Mouse (Mus musculus): ENCODE measurements around the gene Ftsj1. TPM values are rescaled to one million over a fixed set of nuclear protein-coding genes. Genes with fewer than 3 reads are reported as not detected.
A peak's percentile ranks its signal among the peaks of the same experiment; 100 is the strongest.

Gene Ftsj1
- polyA plus RNA-seq (2017; shearing (Covaris generic)), result 10 to 100 TPM; 17.6 to 24.1 (median 18.7) TPM

DNA sequence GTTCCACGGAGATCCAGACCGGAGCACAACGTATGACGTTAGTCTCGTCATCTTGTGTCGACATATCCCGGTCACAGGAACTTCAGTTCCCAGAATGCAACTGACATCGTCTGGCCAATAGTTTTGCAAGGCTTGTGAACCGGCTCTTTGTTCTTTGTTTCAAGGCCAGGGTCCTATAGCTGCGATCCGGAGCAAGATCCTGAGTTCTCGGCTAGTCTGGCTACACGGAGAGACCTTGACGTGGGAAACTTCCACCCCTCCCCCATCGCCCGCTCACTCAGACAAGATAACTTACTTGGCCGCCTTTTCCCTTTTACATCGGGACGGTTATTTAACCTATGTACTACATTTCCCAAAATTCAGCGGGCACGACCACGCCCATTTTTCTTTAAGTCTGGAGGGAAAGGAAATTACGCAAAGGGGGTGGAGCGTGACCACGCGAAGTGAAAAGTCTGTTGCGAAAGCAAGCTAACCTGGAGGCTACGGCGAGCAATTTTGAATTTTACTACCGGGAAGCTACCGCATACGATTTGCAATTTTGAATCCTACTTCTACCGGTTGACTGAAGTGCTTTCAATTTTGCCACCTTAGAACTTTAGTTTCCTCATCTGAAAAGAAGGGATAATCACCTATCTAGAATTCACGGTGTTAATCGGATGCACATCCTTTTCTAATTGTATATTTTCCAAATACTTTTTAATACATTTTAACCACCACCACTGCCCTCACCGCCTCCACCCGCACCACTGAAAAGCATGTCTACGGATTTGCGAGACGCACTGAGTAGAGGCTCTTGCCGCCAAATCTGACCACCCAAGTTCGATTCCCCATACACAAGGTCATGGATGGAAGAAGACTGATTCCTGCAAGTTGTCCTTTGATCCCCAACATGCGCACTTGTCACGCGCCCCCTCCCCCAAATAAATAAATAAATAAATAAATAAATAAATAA is at the start of gene Ftsj1:
Ftsj1 (minus strand) TSS at position 73 of the 952 bp plus-strand sequence.
- peak; percentile 89 for ATAC-seq

DNA sequence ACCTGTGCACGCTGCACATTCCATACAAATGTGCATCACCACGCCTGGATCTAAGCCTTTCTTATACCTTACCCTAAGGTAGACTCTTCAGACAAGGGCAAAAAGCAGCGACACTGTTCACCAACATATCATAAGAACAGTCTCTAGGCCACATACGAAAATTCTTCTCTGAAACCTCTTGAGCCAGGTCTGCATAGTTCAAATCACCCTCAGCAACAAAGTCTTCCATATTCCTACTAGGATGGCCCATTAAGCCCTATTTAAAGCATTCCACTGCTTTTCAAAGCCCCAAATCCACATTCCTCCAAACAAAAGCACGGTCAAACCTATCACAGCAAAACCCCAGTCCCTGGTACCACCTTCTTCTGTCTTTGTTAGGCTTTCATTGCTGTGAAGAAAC is 36.4 kb upstream of the Ftsj1 start:
- ATAC-seq, result no peak

DNA sequence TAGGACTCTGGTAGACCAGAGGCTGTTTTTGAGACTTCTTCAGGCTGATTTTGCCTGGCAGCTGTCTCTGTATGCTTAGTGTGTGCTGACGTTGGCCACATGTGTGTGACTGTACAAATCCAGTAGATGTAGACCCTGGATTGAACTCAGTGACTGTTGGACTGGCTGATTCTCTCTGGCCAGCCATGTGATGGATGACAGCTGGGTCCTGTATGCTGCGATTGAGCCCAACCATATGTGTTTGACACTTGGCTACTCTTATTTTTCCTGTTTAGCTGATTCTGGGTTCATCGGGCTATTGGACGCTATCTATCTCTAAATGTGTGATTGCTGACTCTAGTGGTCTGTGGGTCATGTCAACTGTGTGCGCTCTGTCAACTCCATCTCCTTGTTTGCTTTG is 21.9 kb upstream of the Ftsj1 start:
- ATAC-seq, result no peak

DNA sequence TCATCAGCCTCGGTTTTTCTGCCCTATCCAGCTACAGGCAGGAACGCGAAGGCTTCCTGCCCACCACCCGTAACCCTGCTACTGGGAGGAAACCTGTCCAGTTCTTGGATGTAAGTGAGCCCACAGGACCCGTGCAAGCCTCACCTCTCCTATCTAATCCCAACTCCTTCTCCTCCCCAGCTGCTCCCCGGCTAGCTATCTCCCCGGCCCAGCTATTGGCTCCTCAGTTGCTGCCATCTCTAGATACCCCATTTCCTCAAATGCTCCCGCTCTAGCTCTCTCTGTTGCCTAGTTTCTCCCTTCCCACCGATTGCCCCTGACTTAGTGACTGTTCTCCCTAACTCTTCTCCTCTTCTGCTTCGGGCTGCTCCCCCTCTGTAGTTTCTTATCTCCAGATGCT is 19.8 kb upstream of the Ftsj1 start:
- ATAC-seq, result no peak

DNA sequence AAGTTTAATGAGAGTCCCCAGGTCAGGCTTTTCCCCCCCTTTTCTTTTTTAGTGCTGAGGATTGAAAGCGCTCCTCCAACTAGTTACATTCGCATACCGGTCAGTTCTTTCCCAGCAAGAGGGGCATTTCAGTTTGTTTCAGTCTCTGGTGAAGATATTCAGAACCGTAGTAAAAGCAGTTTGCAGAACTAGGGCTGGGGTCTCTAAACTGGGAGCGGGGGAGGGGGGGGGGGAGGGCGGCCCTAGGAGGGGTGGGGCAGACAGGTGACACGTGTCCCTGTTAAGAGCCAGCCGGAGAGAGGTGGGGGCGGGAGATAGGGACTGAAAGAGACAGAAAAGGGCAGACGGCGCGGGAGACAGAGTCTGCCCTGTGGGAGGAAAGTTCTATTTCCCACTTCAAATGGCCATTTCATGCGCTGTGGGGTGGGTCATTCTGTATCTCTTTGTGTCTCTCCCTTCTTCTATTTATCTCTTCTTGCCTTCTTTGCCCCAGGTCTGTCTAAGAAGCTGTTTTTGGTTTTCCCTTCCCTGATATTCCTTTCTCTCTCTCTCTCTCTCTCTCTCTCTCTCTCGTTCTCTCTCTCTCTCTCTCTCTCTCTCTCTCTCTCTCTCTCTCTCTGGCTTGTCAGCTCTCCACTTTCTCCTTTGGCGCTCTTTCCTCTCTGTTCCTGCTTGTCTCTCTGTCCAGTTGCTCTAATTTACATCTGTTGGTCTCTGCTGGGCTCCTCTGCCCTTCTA is 19.0 kb upstream of the Ftsj1 start, which contains the start of gene Slc38a5:
Slc38a5 (plus strand) TSS at position 51 of the 738 bp plus-strand sequence.
- ATAC-seq, result no peak

DNA sequence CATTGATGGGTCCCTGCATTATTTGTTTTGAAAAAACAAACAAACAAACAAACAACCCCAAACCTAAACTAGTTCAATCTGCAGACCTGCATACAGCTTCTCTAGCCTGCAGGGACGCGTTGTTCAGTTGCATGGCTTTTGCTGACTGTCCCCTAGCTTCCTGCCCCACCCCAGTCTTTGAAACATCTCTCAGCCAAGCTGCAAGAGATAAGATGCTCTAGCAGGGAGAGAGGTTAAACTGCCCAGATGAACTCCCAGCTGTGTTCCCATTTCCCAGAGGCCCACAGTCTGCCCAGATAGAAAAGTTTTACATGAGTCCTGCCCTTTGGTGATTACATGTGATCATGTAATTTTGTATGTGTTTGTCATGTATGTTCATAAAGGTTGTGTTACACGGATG is 12.0 kb upstream of the Ftsj1 start:
- ATAC-seq, result no peak

DNA sequence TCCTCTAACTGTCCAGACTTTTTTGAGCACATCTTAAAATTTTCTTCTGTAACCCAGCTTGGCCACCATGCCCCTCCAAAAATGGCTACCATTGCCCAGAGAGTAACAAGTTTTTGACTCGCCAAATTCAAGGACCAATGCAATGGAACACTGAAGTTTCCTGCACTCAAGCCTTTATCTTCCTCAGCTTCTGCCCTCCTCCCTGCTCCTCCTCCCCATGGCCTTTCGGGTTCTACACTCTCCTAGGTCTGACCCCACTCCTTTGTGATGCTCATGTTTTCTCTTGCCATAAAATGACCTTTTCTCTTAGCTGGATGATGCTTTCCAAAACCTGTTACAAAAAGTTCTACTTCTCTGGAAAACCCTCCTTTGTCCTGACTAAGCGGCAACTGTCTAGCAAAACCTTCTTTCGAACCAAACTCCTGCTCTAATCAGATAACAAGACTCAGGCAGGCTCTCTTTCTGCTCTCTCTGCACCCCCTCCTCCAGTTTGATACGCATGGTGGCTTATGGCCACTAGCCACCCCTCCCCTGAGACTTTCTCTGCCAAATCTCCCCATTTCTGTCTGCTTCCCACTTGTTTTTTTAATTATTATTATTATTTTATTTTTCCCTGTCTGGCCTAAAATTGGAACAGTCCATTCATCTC is 11.1 kb upstream of the Ftsj1 start:
- ATAC-seq, result no peak

DNA sequence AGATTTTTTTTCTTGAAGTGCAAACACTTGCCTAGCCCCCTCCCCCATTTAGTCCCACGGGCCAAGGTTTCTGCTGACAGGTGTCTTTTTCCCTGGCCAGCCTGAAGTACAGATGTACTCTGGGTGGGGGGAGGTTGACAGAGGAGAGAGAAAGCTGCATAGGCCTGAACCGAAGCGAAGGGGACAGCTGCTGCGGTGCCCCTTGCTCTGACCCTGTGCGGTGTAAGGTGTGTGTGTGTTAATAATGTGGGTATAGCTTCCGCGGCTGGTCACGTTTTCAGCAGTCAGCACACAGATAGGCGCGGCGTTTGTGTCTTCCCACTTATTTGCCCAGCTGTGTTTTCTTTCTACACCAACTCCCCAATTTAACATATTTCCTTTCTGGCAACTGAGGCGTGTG is 7.3 kb upstream of the Ftsj1 start:
- no peak for ATAC-seq

DNA sequence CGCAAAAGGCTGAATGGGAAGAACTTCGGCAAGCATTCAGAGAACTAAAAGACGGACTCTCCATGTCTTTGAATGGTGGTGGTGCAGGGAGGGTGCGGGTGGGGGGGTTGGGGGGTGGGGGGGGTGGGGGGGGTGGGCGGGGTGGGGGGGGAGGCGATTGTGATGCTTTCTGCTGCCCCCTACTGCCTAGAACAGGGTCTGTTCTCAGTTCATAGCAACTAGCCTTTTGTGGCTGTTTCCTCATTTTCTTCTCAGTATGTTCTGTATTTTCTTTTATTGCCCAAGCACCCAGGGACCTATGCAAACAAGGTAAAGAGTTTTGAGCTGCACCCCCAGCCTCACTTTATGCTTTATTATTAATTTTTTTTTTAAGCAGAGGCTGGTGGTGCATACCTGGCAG is 3.6 kb upstream of the Ftsj1 start:
- no peak for ATAC-seq

DNA sequence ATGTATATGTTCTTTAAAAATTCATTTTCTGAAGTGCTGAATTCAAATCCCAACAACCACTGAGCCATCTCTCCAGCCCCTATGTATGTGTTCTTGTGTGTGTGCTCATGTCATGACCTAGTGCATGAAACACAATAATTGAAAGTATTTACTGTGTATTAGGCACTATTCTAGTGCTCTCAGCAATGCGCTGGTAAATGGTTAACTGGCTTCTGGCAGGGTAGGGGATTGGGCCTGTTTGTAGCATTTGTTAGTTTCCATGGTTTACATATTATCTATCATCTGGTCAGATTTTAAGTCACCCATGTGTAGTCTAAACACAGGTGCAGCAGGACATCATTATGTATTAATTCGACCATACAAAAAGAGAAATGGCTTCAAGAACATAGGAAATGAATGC is 1.5 kb upstream of the Ftsj1 start:
- ATAC-seq, result no peak

DNA sequence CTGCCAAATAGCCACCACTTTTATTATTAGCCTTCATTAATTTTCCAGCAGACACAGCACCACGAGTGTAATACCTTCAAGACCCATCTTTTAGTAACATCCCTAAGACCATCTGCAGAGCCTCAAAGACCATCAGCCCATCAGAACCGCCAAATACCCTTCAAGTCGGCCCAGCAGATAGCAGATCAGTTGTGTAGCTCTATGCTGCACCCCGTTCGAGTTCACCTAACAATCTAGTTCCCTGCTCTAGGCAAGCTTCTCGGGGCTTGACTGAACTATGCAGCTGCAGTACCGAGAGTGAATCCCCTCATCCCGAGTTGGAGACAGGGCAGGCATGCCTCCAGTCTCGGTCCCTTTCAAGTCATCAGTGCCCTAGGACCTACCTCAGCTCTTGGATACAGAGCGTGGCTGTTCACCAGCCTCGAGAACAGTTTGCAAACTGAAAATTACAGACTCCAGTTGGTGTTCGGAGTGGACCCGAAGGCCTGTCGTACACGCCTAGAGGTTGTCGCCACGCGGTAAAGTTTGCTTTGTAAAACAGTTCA is 345 bp downstream of the Ftsj1 start:
- ATAC-seq, result peak; percentile 42

DNA sequence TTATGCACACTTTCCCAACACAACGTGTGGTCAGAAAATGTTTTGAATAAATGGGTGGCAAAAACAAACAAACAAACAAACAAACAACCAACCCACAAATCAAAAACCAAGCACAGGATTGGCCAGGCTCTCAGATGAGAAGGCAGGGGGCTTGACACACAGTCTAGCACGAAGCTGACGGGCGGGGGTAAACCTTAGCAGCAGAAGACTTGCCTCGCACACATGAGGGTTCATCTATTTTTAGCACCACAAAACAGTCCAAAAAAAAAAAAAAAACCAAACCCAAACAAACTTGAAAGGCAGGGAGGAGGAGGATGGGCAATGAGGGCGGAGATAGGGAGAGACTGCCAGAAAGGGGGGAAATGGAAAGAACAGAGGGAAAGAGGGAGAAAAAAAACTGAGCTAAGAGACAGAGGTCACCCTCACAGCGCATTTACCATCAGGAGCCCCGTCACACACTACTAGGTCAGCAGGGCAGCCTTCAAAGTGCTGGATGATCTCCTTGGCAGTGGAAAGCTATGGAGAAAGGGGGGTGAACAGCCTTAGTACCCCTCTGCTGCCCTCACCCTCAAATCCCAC is 3.6 kb downstream of the Ftsj1 start:
- ATAC-seq, result no peak

DNA sequence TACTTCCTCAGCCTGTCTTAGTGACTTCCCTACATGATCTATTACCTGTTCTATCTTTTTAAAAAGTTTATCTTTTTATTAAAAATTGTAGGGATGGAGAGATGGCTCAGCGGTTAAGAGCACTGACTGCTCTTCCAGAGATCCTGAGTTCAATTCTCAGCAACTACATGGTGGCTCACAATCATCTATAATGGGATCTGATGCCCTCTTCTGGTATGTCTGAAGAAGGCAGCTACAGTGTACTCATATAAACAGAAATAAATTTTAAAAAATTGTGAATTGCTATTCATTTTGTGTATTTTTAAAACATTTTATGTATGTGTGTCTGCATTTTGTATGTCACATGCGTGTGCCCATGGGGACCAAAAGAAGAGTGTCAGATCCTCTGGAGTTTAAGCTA is 4.5 kb downstream of the Ftsj1 start:
- ATAC-seq, result no peak

DNA sequence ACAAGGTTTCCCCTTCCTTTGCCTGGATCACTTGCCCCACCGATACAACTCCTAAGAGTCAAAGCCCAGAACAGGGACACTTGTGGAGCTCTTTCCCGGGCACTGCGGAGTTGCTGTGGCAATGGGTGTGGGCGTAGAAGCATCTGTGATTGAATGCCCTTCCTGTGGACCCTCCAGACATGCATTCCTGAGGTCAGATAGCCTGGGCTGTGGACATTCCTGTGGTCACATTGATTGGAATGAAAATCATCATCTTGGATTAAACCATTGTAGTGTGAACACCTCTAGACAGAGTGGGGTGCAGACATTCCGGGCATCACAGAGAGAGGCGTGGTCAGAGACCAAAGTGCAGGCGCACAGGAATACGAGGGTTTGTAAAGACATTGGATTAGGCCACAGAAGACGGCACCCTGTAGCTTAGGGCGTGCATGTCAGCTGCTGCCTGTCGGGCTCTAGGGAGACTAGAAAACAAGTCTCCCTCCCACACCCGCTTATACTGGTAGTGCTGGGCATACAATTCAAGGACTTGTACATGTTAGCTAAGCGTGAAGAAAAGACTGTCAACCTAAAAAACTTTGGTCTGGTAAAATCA is 13.3 kb downstream of the Ftsj1 start:
- no peak for ATAC-seq

DNA sequence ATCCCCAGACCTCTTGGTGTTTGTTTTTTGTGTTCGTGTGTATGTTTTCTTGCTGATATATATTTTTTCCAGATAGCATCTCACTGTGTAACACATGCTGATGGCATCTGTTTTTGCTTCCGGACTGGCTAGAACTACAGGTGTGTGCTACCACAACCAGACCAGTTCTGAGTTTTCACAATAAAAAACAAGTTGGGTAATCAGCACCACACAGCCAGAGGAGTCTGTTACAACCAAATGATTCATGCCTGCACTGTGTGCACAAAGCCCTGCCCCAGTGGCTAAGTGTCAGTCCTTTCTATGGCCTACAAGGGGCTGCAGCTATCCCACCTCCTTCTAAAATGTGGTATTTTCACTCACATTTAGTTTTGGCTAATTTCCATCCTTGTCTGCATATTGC is 15.5 kb downstream of the Ftsj1 start:
- no peak for ATAC-seq

DNA sequence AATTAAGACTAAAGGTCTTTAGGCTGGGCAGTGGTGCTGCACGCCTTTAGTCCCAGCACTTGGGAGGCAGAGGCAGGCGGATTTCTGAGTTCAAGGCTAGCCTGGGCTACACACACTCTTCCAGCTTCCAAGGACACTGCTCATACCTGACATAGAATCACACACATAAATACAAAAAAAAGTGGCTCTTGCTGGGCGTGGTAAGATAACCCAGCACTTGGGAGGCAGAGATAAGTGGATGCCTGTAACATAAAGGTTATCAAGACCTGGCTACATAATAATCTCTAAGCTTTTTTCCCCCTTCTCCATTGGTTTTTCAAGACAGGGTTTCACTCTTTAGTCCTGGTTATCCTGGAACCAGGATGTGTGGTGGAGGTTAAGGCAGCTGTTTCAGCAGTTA is 18.6 kb downstream of the Ftsj1 start:
- no peak for ATAC-seq

DNA sequence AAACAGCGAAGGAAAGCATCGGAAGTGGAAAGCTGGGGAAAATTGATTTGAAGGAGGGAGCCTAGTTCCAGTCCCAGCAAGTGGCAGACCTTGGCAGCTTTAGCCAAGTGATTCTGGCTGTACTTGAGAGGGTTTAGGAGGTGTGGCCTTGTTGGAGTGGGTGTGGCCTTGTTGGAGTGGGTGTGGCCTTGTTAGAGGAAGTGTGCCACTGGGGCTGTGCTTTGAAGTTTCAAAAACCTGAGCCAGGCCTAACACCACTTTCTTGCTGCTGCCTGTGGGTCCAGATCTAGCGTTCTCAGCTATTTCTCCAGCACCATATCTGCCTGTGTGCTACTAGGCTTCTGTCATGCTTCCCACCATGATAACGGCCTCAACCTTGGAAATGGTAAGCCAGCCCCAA is 21.9 kb downstream of the Ftsj1 start:
- no peak for ATAC-seq

DNA sequence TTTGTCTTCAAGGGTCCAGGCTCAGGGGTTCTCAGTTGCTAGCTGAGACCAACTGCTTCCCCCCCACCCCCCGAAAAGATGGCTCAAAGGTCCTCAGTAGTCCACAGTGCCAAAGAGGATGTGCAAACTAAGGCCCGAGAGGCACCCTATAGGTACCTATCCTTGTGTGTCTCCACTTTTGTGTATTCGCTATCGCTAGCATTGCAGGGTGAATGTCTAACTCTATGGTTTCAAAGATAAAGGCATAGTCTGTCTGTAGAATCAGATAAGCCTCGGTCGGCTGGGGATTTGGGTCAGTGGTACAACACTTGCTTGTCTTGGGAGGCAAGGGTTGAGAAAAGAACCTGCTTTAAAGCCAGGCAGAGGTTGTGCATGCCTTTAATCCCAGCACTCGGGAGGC is 28.7 kb downstream of the Ftsj1 start:
- no peak for ATAC-seq

DNA sequence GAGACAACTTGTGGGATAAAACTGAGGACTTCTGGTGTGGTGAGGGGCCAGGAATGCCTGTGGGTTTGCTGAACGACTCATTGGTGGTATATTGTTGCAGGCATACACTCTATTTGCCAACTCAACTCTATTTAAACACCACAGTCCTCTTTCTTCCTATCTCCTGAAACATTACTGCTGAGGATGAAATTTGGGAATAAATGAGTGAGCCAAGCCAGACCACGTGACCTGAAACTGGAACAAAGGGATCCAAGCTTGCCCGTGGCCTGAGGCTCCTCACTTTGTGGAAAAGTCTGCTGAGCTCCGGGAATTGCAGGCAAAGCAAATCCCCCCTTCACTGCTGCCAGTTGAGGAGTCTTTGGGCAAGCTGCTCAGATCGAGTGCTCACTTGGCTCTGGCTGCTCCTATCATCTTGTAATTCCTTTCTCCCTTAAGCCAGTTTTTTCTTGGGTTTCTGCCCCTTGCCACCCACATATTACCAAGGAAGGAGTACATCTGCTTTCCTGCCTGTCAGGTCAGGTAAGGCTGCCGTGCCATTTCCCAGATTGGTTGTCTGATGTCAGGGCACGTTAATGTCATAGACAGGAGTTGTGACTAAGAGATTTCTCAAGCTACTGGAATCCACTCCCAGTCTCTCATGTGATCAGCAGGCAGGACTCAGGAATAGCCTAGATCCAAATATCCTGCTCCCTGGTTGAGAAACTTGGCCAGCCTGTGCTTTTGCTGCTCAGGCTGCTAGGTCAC is 29.4 kb downstream of the Ftsj1 start:
- ATAC-seq, result no peak

DNA sequence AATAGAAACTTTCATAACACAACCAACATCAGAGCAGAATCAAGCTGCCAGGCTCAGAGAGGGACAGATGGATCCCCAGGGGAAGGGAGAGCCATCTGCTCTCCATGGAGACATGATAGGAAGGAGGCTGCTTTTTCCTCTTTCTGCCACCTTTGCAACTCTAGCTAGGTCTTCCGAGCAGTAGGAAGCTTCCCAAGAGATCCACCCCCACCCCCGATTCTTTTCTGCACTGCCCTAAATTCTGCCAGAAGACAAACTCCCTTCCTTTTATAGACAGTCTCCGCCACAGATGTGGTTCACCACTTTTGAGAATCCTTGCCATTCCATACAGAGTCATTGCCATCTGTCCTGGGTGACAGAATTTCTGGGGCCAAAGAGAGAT is 29.9 kb downstream of the Ftsj1 start:
- ATAC-seq, result no peak

DNA sequence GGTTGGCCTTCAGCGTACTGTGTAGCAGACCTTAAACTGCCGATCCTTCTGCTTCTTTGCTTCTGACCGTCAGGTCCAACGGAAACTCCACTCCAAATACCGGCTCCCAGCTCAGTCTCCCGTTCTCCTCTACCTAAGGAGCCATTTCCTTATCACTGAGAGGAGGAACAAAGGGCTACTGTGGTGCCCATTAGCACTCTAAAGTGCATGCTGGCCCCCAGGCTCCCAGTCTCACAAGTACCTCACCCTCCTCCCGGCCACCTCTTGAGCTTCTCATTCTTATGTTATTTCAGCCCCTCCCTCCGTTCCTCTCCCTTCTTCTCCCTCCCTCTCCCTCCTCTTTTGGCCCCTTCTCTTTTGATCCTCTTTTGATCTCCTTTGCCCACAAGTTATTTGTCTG is 32.6 kb downstream of the Ftsj1 start:
- no peak for ATAC-seq

DNA sequence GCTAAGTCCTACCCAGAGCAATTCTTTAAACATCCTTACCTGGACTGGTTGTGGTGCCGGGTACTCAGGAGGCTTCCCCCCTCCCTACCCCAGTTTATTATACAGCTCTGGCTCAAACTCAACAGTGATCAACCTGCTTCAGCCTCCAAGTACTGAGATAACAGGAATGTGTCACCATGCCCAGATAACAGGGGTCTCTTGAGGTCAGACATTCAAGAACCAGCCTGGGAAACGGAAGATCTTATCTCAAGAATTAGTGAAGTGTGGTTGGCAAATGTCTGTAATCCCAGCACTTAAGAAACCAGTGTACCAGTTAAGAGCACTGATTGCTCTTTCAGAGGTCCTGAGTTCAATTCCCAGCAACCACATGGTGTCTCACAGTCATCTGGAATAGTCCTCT is 34.1 kb downstream of the Ftsj1 start:
- ATAC-seq, result no peak

Data from inflammation-experienced regulatory T-cells, adult 6 months (primary cell).